Mouse (Mus musculus): ENCODE measurements around the gene Mapkbp1. TPM values are rescaled to one million over a fixed set of nuclear protein-coding genes. Genes with fewer than 3 reads are reported as not detected.

Gene Mapkbp1
- polyA plus RNA-seq, 1 experiment from 2014 or later: 4.0 TPM

GRCm38 (mm10) chr2:119993515-119993914 lies 21.0 kb downstream of the Mapkbp1 start:
- Histone ChIP-seq H3K4me2 (no peak overlapping the region), H3K27me3 (no peaks in the 10 kb centered on the region), H3K9me3 (replicated peaks) (no peaks in the 10 kb centered on the region), H3K9ac (no peak overlapping the region), H3K4me3 (replicated peaks) (no peak overlapping the region), H3K36me3 (no peaks in the 10 kb centered on the region), H3K27ac (no peak overlapping the region), H3K4me1 (peaks cover 36% of the 10 kb centered on the region)
- WGBS: 50% methylated on average over 2 of the region's 2 CpGs
- no peak for ATAC-seq (replicated peaks; ENCODE audit: low FRiP score)

GRCm38 (mm10) chr2:119994839-119995238 lies 22.3 kb downstream of the Mapkbp1 start:
- H3K4me2 ChIP-seq: no peak overlapping the region
- no peak for ATAC-seq (replicated peaks; ENCODE audit: low FRiP score)
- H3K9me3 ChIP-seq (replicated peaks): no peaks in the 10 kb centered on the region
- no peaks in the 10 kb centered on the region for H3K27me3 ChIP-seq
- peak overlapping the region; percentile 96 for H3K27ac ChIP-seq
- H3K9ac ChIP-seq: no peak overlapping the region
- H3K36me3 ChIP-seq: peaks cover 5% of the 10 kb centered on the region; the same call in 1 of the 2 replicates
- H3K4me1 ChIP-seq: peaks cover 36% of the 10 kb centered on the region
- 76% methylated on average over 6 of the region's 6 CpGs for WGBS
- H3K4me3 ChIP-seq (replicated peaks): no peak overlapping the region

GRCm38 (mm10) chr2:119995391-119996281 lies 23.1 kb downstream of the Mapkbp1 start:
- peaks cover 38% of the 10 kb centered on the region for H3K4me1 ChIP-seq
- peak; percentile 52 for ATAC-seq (replicated peaks; ENCODE audit: low FRiP score)
- peaks cover 5% of the 10 kb centered on the region; the same call in 1 of the 2 replicates for H3K36me3 ChIP-seq
- no peak overlapping the region for H3K9ac ChIP-seq
- no peaks in the 10 kb centered on the region for H3K9me3 ChIP-seq (replicated peaks)
- peak overlapping the region; percentile 96 for H3K27ac ChIP-seq
- WGBS: 35% methylated on average over 9 of the region's 9 CpGs
- H3K4me3 ChIP-seq (replicated peaks): no peak overlapping the region
- peak overlapping the region; percentile 30; the same call in 1 of the 2 replicates for H3K4me2 ChIP-seq
- H3K27me3 ChIP-seq: no peaks in the 10 kb centered on the region

- Histone ChIP-seq H3K9ac (no peak overlapping the region), H3K9me3 (replicated peaks) (no peaks in the 10 kb centered on the region), H3K27me3 (no peaks in the 10 kb centered on the region), H3K4me2 (no peak overlapping the region), H3K27ac (0 out of 2 replicates have a peak overlapping the region, but pooled peaks have one; percentile 96), H3K4me1 (peaks cover 51% of the 10 kb centered on the region), H3K36me3 (peaks cover 9% of the 10 kb centered on the region; the same call in 1 of the 2 replicates), H3K4me3 (replicated peaks) (no peak overlapping the region)
- no peak for ATAC-seq (replicated peaks; ENCODE audit: low FRiP score)
- 76% methylated on average over 4 of the region's 4 CpGs for WGBS
Observed at GRCm38 (mm10) chr2:119997354-119997753, 24.9 kb downstream of the Mapkbp1 start.

GRCm38 (mm10) chr2:119999731-120000130 lies 27.2 kb downstream of the Mapkbp1 start:
- no peak overlapping the region for H3K4me3 ChIP-seq (replicated peaks)
- ATAC-seq (replicated peaks; ENCODE audit: low FRiP score): no peak
- peaks cover 13% of the 10 kb centered on the region for H3K36me3 ChIP-seq
- H3K9ac ChIP-seq: no peak overlapping the region
- no peaks in the 10 kb centered on the region for H3K27me3 ChIP-seq
- H3K27ac ChIP-seq: no peak overlapping the region
- H3K4me2 ChIP-seq: no peak overlapping the region
- H3K9me3 ChIP-seq (replicated peaks): no peaks in the 10 kb centered on the region
- H3K4me1 ChIP-seq: peaks cover 44% of the 10 kb centered on the region
- 95% methylated on average over 2 of the region's 2 CpGs for WGBS

- Histone ChIP-seq H3K4me1 (peaks cover 32% of the 10 kb centered on the region), H3K4me2 (no peak overlapping the region), H3K4me3 (replicated peaks) (no peak overlapping the region), H3K27me3 (no peaks in the 10 kb centered on the region), H3K9ac (no peak overlapping the region), H3K27ac (peak overlapping the region; percentile 46), H3K36me3 (peaks cover 15% of the 10 kb centered on the region), H3K9me3 (replicated peaks) (no peaks in the 10 kb centered on the region)
- WGBS: 50% methylated on average over 3 of the region's 3 CpGs
- ATAC-seq (replicated peaks; ENCODE audit: low FRiP score): 0 out of 2 replicates have a peak, but pooled peaks have one; percentile 46
Observed at GRCm38 (mm10) chr2:120000882-120001584, 28.5 kb downstream of the Mapkbp1 start.

GRCm38 (mm10) chr2:120001956-120002355 lies 29.5 kb downstream of the Mapkbp1 start:
- Histone ChIP-seq H3K36me3 (peaks cover 15% of the 10 kb centered on the region), H3K9ac (no peak overlapping the region), H3K27ac (0 out of 2 replicates have a peak overlapping the region, but pooled peaks have one; percentile 9), H3K4me1 (peaks cover 26% of the 10 kb centered on the region), H3K4me3 (replicated peaks) (no peak overlapping the region), H3K27me3 (no peaks in the 10 kb centered on the region), H3K4me2 (no peak overlapping the region), H3K9me3 (replicated peaks) (no peaks in the 10 kb centered on the region)
- WGBS: 68% methylated on average over 4 of the region's 4 CpGs
- no peak for ATAC-seq (replicated peaks; ENCODE audit: low FRiP score)

- 91% methylated on average over 2 of the region's 2 CpGs for WGBS
- Histone ChIP-seq H3K9me3 (replicated peaks) (no peaks in the 10 kb centered on the region), H3K36me3 (peaks cover 12% of the 10 kb centered on the region), H3K9ac (no peak overlapping the region), H3K4me1 (peaks cover 21% of the 10 kb centered on the region), H3K4me3 (replicated peaks) (no peak overlapping the region), H3K27ac (no peak overlapping the region), H3K4me2 (no peak overlapping the region), H3K27me3 (no peaks in the 10 kb centered on the region)
- ATAC-seq (replicated peaks; ENCODE audit: low FRiP score): no peak
Observed at GRCm38 (mm10) chr2:120003970-120004369, 31.5 kb downstream of the Mapkbp1 start.

GRCm38 (mm10) chr2:120006696-120007095 lies 34.2 kb downstream of the Mapkbp1 start:
- no peaks in the 10 kb centered on the region for H3K27me3 ChIP-seq
- H3K4me1 ChIP-seq: peaks cover 11% of the 10 kb centered on the region; the same call in 1 of the 2 replicates
- H3K9ac ChIP-seq: no peak overlapping the region
- no peak overlapping the region for H3K4me2 ChIP-seq
- H3K36me3 ChIP-seq: peaks cover 5% of the 10 kb centered on the region; the same call in 1 of the 2 replicates
- 96% methylated on average over 7 of the region's 7 CpGs for WGBS
- ATAC-seq (replicated peaks; ENCODE audit: low FRiP score): no peak
- H3K9me3 ChIP-seq (replicated peaks): no peaks in the 10 kb centered on the region
- H3K27ac ChIP-seq: no peak overlapping the region
- no peak overlapping the region for H3K4me3 ChIP-seq (replicated peaks)

GRCm38 (mm10) chr2:120007680-120008210 lies 35.2 kb downstream of the Mapkbp1 start:
- Histone ChIP-seq H3K27me3 (no peaks in the 10 kb centered on the region), H3K27ac (no peak overlapping the region), H3K9me3 (replicated peaks) (no peaks in the 10 kb centered on the region), H3K36me3 (peaks cover 9% of the 10 kb centered on the region; the same call in 1 of the 2 replicates), H3K4me3 (replicated peaks) (no peak overlapping the region), H3K4me1 (0 out of 2 replicates have a peak, but pooled peaks cover 7% of the 10 kb centered on the region), H3K9ac (no peak overlapping the region), H3K4me2 (no peak overlapping the region)
- ATAC-seq (replicated peaks; ENCODE audit: low FRiP score): no peak
- 88% methylated on average over 4 of the region's 4 CpGs for WGBS

GRCm38 (mm10) chr2:120008672-120009071 lies 36.2 kb downstream of the Mapkbp1 start:
- Histone ChIP-seq H3K9me3 (replicated peaks) (no peaks in the 10 kb centered on the region), H3K27me3 (no peaks in the 10 kb centered on the region), H3K4me1 (0 out of 2 replicates have a peak, but pooled peaks cover 7% of the 10 kb centered on the region), H3K27ac (peak overlapping the region; percentile 14; the same call in 1 of the 2 replicates), H3K4me3 (replicated peaks) (no peak overlapping the region), H3K36me3 (peaks cover 16% of the 10 kb centered on the region; the same call in 1 of the 2 replicates), H3K4me2 (no peak overlapping the region), H3K9ac (no peak overlapping the region)
- ATAC-seq (replicated peaks; ENCODE audit: low FRiP score): no peak
- 22% methylated on average over 4 of the region's 4 CpGs for WGBS

Data from kidney, embryonic 15.5 days (tissue).